Mouse (Mus musculus) left cerebral cortex, postnatal 14 days (tissue): Measurements from ENCODE around the gene Tmem115. TPM values are rescaled to one million over a fixed set of nuclear protein-coding genes. Genes with fewer than 3 reads are reported as not detected.

Experiments
- DNase-seq, 2 experiments: peaks; one replicate each; pipeline ENCODE4 v3.0.0; 2021 to 2022; ENCODE audit warnings: low spot score in 2 of 2, mixed read lengths in 1 of 2
- intact Hi-C: fragments of 180-260 bp; cut with DNase I; formaldehyde crosslinking; loops from one replicate; pipeline ENCODE4 v1.15.1; 2025
- total RNA-seq, 2 experiments: library from RNA; stranded (reverse); gene quantifications; 2 replicates each; pipeline ENCODE4 v1.2.3; 2021

Gene Tmem115
- total RNA-seq, 2 experiments from 2014 or later, result 33.0 to 35.3 TPM

- DNase-seq, result peak; percentile 88 to 93
- intact Hi-C loops, result loop anchor here (1.0 to 2.0 kb wide), 2 partner anchors 157 to 220 kb away; no protein-coding TSS in a partner anchor
Measured at GRCm38 (mm10) chr9:107514303-107514955, 19.3 kb upstream of the Tmem115 start.

- intact Hi-C loops, result no loop called here
- no peak for DNase-seq
Measured at GRCm38 (mm10) chr9:107520331-107520730, 13.4 kb upstream of the Tmem115 start.

DNA sequence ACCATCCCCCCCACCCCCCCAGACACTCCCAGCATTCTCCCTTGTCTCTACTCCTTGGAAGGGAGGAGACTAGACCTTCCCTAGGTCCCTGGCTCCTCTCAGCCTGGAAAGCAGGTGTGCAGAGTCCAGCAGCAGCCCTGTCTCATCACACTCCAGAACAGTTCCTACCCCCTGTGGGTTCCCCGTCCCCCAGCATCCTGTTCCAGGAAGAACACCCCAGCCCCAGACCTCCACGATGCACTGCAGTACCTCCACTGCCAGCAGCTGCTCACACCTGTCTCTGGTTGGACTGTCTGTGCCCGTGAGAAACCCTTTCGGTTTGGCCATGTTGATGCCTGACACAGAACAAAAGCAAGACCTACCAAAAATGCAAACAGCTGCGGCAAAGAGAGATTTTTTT, 12.6 kb upstream of the Tmem115 start:
- intact Hi-C loops, result no loop called here
- DNase-seq, result no peak

- no peak for DNase-seq
- intact Hi-C loops, result no loop called here
Measured at GRCm38 (mm10) chr9:107521711-107522399, 11.9 kb upstream of the Tmem115 start.

GRCm38 (mm10) chr9:107522400-107522711, 11.4 kb upstream of the Tmem115 start:
- intact Hi-C loops, result no loop called here
- no peak for DNase-seq

DNA sequence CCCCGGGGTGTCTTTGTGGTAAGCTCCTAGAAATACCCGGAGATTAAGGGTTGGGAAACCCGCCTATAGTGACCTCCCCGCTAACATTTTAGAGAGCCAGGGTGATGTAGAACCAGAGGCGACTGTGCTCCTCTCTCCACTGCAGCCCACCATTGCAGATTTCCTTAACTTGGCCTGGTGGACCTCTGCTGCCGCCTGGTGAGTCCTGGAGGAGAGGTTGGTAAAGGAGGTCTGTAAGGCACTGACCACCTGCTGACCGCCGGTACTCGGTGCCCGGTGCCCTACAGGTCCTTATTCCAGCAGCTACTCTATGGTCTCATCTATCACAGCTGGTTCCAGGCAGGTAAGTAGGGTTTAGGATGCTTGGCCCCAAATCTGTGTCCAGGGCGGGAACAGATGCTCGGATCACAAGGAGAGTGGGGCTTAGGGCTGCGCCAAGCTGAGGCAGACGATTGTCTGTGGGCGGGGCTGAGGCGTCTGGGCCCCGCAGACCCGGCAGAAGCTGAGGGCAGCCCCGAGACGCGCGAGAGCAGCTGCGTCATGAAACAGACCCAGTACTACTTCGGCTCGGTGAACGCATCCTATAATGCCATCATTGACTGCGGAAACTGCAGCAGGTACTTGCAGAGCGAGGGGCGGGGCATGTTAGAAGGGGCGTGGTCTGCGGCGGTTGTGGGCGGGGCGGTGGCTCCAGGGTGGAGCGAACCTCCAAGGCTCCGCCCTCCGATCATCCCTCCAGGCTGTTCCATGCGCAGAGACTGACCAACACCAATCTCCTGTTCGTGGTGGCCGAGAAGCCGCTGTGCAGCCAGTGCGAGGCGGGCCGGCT, 7.3 kb upstream of the Tmem115 start:
- peak; percentile 73 to 77 for DNase-seq
- intact Hi-C loops, result no loop called here

DNA sequence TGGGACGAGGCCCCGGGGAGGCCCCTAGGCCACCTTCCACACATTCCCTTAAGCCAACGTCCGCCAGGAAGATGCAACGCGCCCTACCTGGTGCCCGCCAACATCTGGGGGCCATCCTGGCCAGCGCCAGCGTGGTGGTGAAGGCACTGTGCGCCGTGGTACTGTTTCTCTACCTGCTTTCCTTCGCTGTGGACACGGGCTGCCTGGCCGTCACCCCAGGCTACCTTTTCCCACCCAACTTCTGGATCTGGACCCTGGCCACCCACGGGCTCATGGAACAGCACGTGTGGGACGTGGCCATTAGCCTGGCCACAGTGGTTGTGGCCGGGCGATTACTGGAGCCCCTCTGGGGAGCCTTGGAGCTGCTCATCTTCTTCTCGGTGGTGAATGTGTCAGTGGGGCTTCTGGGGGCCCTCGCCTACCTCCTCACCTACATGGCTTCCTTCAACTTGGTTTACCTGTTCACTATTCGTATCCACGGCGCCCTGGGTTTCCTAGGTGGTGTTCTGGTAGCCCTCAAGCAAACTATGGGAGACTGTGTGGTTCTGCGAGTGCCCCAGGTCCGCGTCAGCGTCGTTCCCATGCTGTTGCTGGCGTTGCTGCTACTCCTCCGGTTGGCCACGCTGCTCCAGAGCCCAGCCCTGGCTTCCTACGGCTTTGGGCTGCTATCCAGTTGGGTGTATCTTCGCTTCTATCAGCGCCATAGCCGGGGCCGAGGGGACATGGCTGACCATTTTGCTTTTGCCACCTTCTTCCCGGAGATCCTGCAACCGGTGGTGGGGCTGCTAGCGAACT, 860 bp downstream of the Tmem115 start:
- intact Hi-C loops, result loop anchor here (10.0 kb wide), 1 partner anchor 640 kb away; the partner anchor contains the start of gene Manf
- DNase-seq, result no peak

DNA sequence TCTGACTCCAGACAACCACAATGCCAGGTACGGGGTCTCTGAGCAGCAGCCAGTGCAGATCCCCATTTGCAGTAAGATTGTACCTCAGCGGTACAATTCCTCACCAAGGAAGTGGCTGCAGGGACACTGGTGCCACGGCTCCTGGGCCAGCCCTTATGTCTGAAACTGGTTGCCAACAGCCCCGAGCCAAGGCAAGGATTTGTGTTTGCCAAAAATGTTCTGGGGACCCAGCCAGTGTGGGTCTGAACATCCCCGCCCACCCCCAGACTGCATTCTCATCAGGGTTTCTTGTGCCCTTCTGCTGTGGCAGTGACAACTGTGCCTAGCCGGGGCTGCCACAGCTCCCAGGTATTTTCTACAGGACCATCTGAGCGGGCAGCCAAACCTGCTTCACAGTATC, 4.5 kb downstream of the Tmem115 start:
- no peak for DNase-seq
- intact Hi-C loops, result loop anchor here (10.0 kb wide), 1 partner anchor 643 kb away; the partner anchor contains the start of gene Manf

- no peak for DNase-seq
- intact Hi-C loops, result loop anchor here (10.0 kb wide), 1 partner anchor 644 kb away; the partner anchor contains the start of gene Manf
Measured at GRCm38 (mm10) chr9:107538711-107539110, 5.0 kb downstream of the Tmem115 start.

DNA sequence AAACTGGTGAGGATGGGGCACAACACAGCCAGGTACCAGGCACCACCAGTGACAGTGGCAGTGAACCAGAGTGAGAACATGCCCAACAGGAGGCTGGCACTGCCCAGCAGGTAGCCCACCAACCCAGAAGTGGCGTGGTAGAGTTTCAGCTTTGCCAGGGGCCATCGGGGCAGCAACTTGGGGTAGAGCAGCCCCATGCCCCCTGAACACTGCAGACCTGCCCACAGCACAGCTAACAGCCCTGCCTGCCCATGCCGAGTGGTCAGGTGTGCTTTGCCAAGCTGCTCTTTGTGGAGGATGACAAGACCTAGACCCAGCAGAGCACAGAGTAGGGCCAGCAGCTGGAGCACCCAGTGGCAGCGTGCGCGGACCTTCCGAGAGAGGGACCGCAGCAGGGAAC, 6.2 kb downstream of the Tmem115 start:
- DNase-seq, result no peak
- intact Hi-C loops, result loop anchor here (10.0 kb wide), 1 partner anchor 645 kb away; the partner anchor contains the start of gene Manf

- no peak for DNase-seq
- intact Hi-C loops, result no loop called here
Measured at GRCm38 (mm10) chr9:107540420-107540819, 6.7 kb downstream of the Tmem115 start.

GRCm38 (mm10) chr9:107541005-107541404, 7.3 kb downstream of the Tmem115 start:
- intact Hi-C loops, result no loop called here
- no peak for DNase-seq

DNA sequence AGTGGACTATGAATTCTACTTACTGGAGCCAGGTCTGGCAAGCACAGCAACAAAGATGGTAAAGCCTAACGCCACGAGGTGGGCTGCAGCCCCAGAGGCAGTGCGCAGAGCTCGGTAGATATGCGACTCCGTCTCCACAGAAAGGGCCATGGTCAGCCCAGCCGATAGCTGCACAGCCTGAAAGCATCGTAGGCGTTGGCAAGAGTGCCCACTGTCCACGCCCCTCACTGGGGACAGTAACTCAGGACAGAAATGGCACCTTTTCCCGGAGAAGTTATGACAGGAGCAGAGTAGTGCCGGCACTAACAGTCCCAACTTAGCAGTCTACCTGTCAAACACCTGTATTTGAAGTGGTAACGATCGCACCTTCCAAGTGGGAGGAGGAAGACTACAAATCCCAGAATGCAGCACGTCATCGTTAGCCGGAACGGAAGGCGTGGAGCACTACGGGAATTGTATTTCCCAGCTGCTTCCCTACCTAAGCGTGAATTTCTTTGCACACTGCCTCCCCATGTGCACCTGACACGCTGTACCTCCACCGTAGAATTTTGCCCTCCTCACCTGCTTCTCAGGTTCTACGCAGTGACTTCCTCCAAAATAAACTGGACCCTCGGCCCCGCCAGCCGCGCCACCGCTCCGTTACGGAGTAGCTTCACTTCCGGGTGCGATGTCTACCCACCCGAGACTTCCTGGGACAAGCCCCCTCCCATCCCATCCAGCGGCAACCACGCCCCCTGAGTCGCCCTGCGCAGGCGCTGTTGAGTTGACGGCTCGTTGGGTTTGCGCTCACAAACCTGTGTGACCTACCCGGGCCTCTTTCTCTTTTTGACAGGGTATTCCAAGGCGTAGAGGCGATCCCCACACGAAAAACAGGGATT, 8.0 kb downstream of the Tmem115 start, which contains the start of the genes Cyb561d2 and Nprl2:
Cyb561d2 (minus strand) TSS at position 720 of the 878 bp plus-strand sequence.
Nprl2 (plus strand) TSS at position 753 of the 878 bp plus-strand sequence.
- intact Hi-C loops, result no loop called here
- peak; percentile 92 to 94 for DNase-seq

- DNase-seq, result no peak
- intact Hi-C loops, result no loop called here
Measured at GRCm38 (mm10) chr9:107542352-107542686, 8.6 kb downstream of the Tmem115 start.

DNA sequence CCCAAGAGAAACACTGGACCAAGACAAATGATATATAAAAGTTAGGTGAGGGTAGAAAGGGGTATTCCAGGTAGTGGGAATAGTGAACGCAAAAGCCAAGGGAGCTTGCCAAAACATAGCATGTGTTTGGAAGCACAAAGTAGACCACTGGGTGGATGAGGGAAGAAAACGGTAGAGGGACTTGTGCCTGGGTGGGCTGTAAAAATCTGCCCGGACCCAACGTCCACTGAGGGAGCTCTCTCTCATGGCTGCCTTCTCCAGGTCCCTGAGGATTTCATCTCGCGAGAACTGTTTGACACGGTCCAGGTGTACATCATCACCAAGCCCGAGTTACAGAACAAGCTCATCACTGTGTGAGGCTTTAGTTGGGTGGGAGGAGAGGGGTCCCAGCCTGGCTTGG, 9.0 kb downstream of the Tmem115 start:
- intact Hi-C loops, result no loop called here
- no peak for DNase-seq

GRCm38 (mm10) chr9:107543299-107543698, 9.6 kb downstream of the Tmem115 start:
- no peak for DNase-seq
- intact Hi-C loops, result no loop called here

DNA sequence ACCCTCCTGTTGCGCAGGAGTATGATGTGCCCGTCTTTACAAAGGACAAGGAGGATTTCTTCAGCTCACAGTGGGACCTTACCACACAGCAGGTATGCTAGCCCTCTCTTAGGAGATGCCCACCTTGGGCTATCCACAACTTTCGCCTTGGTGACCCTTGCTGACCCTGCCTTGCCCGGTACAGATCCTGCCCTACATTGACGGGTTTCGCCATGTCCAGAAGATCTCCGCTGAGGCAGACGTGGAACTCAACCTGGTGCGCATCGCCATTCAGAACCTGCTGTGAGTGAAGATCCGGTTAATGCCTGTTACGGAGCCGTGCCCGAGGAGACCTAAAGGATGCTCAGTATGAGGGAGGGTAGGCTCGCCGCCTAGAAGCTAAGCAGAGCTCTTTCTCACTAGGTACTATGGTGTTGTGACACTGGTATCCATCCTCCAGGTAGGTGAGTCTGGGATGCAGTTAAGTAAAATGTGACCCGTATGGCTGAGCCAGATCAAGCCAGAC, 10.5 kb downstream of the Tmem115 start:
- intact Hi-C loops, result no loop called here
- no peak for DNase-seq

DNA sequence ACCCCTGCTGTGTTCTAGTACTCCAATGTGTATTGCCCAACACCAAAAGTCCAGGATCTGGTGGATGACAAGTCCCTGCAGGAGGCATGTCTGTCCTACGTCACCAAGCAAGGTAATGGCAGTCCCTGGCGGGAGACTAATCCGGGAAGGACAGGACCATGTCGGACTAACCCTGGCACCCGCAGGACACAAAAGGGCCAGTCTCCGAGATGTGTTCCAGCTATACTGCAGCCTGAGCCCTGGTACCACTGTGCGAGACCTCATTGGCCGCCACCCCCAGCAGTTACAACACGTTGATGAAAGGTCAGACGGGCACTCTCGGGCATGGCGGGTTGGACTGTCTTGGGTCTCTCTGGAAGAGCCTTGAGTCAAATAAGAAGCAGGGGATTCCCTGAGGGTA, 11.0 kb downstream of the Tmem115 start:
- intact Hi-C loops, result no loop called here
- DNase-seq, result no peak
